In genomic region chr16:32668472-32668871, GRCm38 (mm10) we compare ENCODE assay signal across 9 mouse cellular contexts. TPM values are rescaled to one million over a fixed set of nuclear protein-coding genes. Genes with fewer than 3 reads are reported as not detected.
DNase-seq lines count a peak whose midpoint lies in the region; ATAC-seq and TF ChIP-seq lines count a peak whose summit lies in the region.
"Had no signal": no experiment of that assay in that cellular context is flagged by ENCODE, and none has a peak within 500 bp of the region (broad histone marks: within the 10 kb centered on the region; RNA-seq: fewer than 3 reads in every experiment).

No protein-coding gene starts in this region.

- no peaks in the 10 kb centered on the region for H3K27me3 ChIP-seq in cerebellum, adult 2 months (ENCODE audit: control insufficient read depth, insufficient read depth, low read length)
- H3K27me3 ChIP-seq in C2C12 (ENCODE audit: control insufficient read depth, insufficient read depth, insufficient read length): no peaks in the 10 kb centered on the region
- H3K27me3 ChIP-seq in liver, postnatal 0 days (ENCODE audit: insufficient read depth, low read length): no peaks in the 10 kb centered on the region
- H3K27me3 ChIP-seq in limb, embryonic 10.5 days (ENCODE audit: low read depth, poor library complexity, severe bottlenecking): no peaks in the 10 kb centered on the region
- no peaks in the 10 kb centered on the region for H3K27me3 ChIP-seq in forebrain, postnatal 0 days (ENCODE audit: insufficient read depth, low read length)

- DNase-seq in cerebellum, adult 2 months: no peak
- DNase-seq in layer of hippocampus, adult 2 months (ENCODE audit: low spot score in 2 of 2): no peak
- no peak for DNase-seq in layer of hippocampus, postnatal 36 days
- DNase-seq in liver, postnatal 0 days: peak; percentile 40
- DNase-seq in limb, embryonic 10.5 days (ENCODE audit: low spot score): no peak
- no peak for DNase-seq in forebrain, postnatal 0 days
- DNase-seq: cerebellum, adult 9-11 months had no signal

- peaks cover 22% of the 10 kb centered on the region for H3K4me1 ChIP-seq in cerebellum, adult 2 months (ENCODE audit: control insufficient read depth, insufficient read depth, low read length)
- H3K4me1 ChIP-seq in liver, postnatal 0 days (ENCODE audit: insufficient read depth): peaks cover 72% of the 10 kb centered on the region
- peaks cover 21% of the 10 kb centered on the region for H3K4me1 ChIP-seq in limb, embryonic 10.5 days
- 0 out of 2 replicates have a peak, but pooled peaks cover under 1% of the 10 kb centered on the region for H3K4me1 ChIP-seq in forebrain, postnatal 0 days (ENCODE audit: insufficient read depth)

- H3ac ChIP-seq in C2C12 (ENCODE audit: control insufficient read depth, insufficient read length, low read depth): no peak overlapping the region

- H3K9me3 ChIP-seq in liver, postnatal 0 days (ENCODE audit: low read length): no peaks in the 10 kb centered on the region
- no peaks in the 10 kb centered on the region for H3K9me3 ChIP-seq in limb, embryonic 10.5 days (replicated peaks)
- H3K9me3 ChIP-seq in forebrain, postnatal 0 days (ENCODE audit: low read length): no peaks in the 10 kb centered on the region

- peaks cover 8% of the 10 kb centered on the region for H3K79me3 ChIP-seq in C2C12 (ENCODE audit: low read depth)

- H3K36me3 ChIP-seq in C2C12 (ENCODE audit: control insufficient read depth, insufficient read depth): peaks cover 55% of the 10 kb centered on the region
- peaks cover 5% of the 10 kb centered on the region; the same call in 1 of the 2 replicates for H3K36me3 ChIP-seq in liver, postnatal 0 days (replicated peaks; ENCODE audit: insufficient read depth, low read length)
- H3K36me3 ChIP-seq in limb, embryonic 10.5 days: peaks cover 70% of the 10 kb centered on the region
- peaks cover 44% of the 10 kb centered on the region for H3K36me3 ChIP-seq in forebrain, postnatal 0 days (ENCODE audit: insufficient read depth)

- WGBS in cerebellum, adult 2 months: 61% methylated on average over 4 of the region's 4 CpGs
- 79% methylated on average over 4 of the region's 4 CpGs for WGBS in liver, postnatal 0 days (ENCODE audit: insufficient replicate concordance)
- WGBS in limb, embryonic 10.5 days: 87% methylated on average over 4 of the region's 4 CpGs
- WGBS in forebrain, postnatal 0 days: 61% methylated on average over 4 of the region's 4 CpGs

- peak; percentile 21; the same call in 1 of the 2 replicates for TF ChIP-seq CTCF in cerebellum, adult 2 months (IDR thresholded peaks at IDR 0.05; ENCODE audit: borderline replicate concordance, insufficient read depth, low read depth, low read length)
- TF ChIP-seq CTCF in layer of hippocampus, adult 2 months (conservative IDR thresholded peaks at IDR 0.05): peak; percentile 65
- TF ChIP-seq CTCF in C2C12 (IDR thresholded peaks at IDR 0.05; ENCODE audit: control insufficient read depth, insufficient read depth, insufficient read length): peak; percentile 9
- peak; percentile 55 for TF ChIP-seq CTCF in liver, postnatal 0 days (IDR thresholded peaks at IDR 0.05; ENCODE audit: low read depth)
- no peak; the same call in 1 of the 2 replicates for TF ChIP-seq CTCF in forebrain, postnatal 0 days (IDR thresholded peaks at IDR 0.05; ENCODE audit: low read depth)

- H3K27ac ChIP-seq in cerebellum, adult 2 months (ENCODE audit: insufficient read depth, low read length): no peak overlapping the region
- H3K27ac ChIP-seq in layer of hippocampus, adult 2 months: no peak overlapping the region
- no peak overlapping the region for H3K27ac ChIP-seq in liver, postnatal 0 days (ENCODE audit: low read depth)
- H3K27ac ChIP-seq in limb, embryonic 10.5 days: no peak overlapping the region
- H3K27ac ChIP-seq in forebrain, postnatal 0 days (ENCODE audit: low read depth, low read length): no peak overlapping the region

- H3K9ac ChIP-seq in liver, postnatal 0 days (replicated peaks): no peak overlapping the region
- H3K9ac ChIP-seq in forebrain, postnatal 0 days: no peak overlapping the region

- ATAC-seq in cerebellum, adult (ENCODE audit: insufficient number of reproducible peaks, low FRiP score, low TSS enrichment): no peak
- no peak for ATAC-seq in liver, postnatal 0 days
- no peak for ATAC-seq in forebrain, postnatal 0 days

- H3K4me2 ChIP-seq in liver, postnatal 0 days (ENCODE audit: low read depth, low read length): no peak overlapping the region
- H3K4me2 ChIP-seq in forebrain, postnatal 0 days (ENCODE audit: low read depth): no peak overlapping the region

- TF ChIP-seq POLR2A in cerebellum, adult 2 months (IDR thresholded peaks at IDR 0.05; ENCODE audit: borderline replicate concordance, insufficient read depth, low read length): no peak

- TF ChIP-seq EP300 in liver, postnatal 0 days (IDR thresholded peaks at IDR 0.05; ENCODE audit: low read depth): no peak

- peaks cover 47% of the 10 kb centered on the region for H3K79me2 ChIP-seq in C2C12 (ENCODE audit: control insufficient read depth, insufficient read depth)

- no peak overlapping the region for H3K4me3 ChIP-seq in cerebellum, adult 2 months (replicated peaks; ENCODE audit: insufficient read depth, low read depth, low read length)
- H3K4me3 ChIP-seq in layer of hippocampus, adult 2 months: no peak overlapping the region
- H3K4me3 ChIP-seq in C2C12 (ENCODE audit: insufficient read depth, poor library complexity, severe bottlenecking): no peak overlapping the region
- H3K4me3 ChIP-seq in liver, postnatal 0 days (ENCODE audit: low read depth, low read length): no peak overlapping the region
- no peak overlapping the region for H3K4me3 ChIP-seq in limb, embryonic 10.5 days
- no peak overlapping the region for H3K4me3 ChIP-seq in forebrain, postnatal 0 days (ENCODE audit: low read depth, low read length)

TF ChIP-seq in C2C12, 6 proteins besides CTCF, POLR2A, EP300 and RAD21:
- TF ChIP-seq MYOG (IDR thresholded peaks at IDR 0.05; ENCODE audit: control insufficient read depth, extremely low read depth, insufficient read length) (no peak), USF1 (IDR thresholded peaks at IDR 0.05; ENCODE audit: low read depth) (no peak), MYOD1 (IDR thresholded peaks at IDR 0.05; ENCODE audit: control insufficient read depth, insufficient read length, low read depth) (no peak)

RNA-seq across cellular contexts. Expression of gene Tnk2, which starts 24.8 kb away (rescaled TPM):
- polyA plus RNA-seq in cerebellum, adult 2 months (2012; rRNA removed): 238 and 239 TPM in 2 replicates
- 100 to 1,000 TPM; 210 to 212 TPM for total RNA-seq in layer of hippocampus, adult 2 months (2021)
- total RNA-seq in layer of hippocampus, postnatal 36 days (2021): 100 to 1,000 TPM; 189 to 197 TPM
- 78.4 TPM for polyA plus RNA-seq in C2C12 (2012; fragmentation: generic; extraction: Trizol)
- 2.9 and 3.5 TPM in 2 replicates for polyA plus RNA-seq in liver, postnatal 0 days (2015; fragmentation: Nextera tagmentation; extraction: Ambion mirVana)
- 11.2 and 12.0 TPM in 2 replicates for polyA plus RNA-seq in limb, embryonic 10.5 days (2016; fragmentation: Nextera tagmentation; extraction: Ambion mirVana)
- total RNA-seq in forebrain, postnatal 0 days (2014; rRNA removed): 48.4 and 55.3 TPM in 2 replicates
- polyA plus RNA-seq in forebrain, postnatal 0 days (2015; fragmentation: Nextera tagmentation; extraction: Ambion mirVana): 10.3 and 13.2 TPM in 2 replicates

RNA-seq across cellular contexts. Expression of gene Tfrc, which starts 59.8 kb away (rescaled TPM):
- polyA plus RNA-seq in cerebellum, adult 2 months (2012; rRNA removed): 76.7 and 82.5 TPM in 2 replicates
- total RNA-seq in layer of hippocampus, adult 2 months (2021): 10 to 100 TPM; 70.3 to 72.3 TPM
- total RNA-seq in layer of hippocampus, postnatal 36 days (2021): 10 to 100 TPM; 55.9 to 62.1 TPM
- 25.1 TPM for polyA plus RNA-seq in C2C12 (2012; fragmentation: generic; extraction: Trizol)
- polyA plus RNA-seq in liver, postnatal 0 days (2015; fragmentation: Nextera tagmentation; extraction: Ambion mirVana): 85.1 and 103 TPM in 2 replicates
- polyA plus RNA-seq in limb, embryonic 10.5 days (2016; fragmentation: Nextera tagmentation; extraction: Ambion mirVana): 55.9 and 56.9 TPM in 2 replicates
- total RNA-seq in forebrain, postnatal 0 days (2014; rRNA removed): 70.3 and 112 TPM in 2 replicates
- 34.8 and 35.3 TPM in 2 replicates for polyA plus RNA-seq in forebrain, postnatal 0 days (2015; fragmentation: Nextera tagmentation; extraction: Ambion mirVana)
